Mouse (Mus musculus): ENCODE data around the gene Auts2.

Auts2 gene

DNA sequence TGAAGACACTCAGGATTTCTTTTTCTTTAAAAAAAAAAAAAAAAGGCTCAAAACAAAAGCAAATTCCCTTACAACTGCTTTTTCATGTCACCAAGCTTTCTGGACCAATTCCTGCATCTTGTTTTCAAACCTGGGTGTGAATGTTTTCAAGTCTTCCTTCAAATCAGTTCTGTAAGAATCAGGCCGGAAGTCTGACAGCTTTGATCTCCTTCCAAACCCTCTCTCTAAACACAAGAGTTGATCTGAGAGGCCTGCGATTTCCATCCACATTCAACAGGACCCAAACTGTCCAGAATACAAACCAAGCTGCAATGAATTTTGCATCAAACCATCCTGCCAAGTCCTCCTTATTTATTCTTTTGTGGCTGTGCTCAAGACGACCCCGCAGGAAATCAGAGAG is 737.9 kb downstream of the Auts2 start:
- DNase-seq (ENCODE audit: low spot score in 2 of 2) = no peak

DNA sequence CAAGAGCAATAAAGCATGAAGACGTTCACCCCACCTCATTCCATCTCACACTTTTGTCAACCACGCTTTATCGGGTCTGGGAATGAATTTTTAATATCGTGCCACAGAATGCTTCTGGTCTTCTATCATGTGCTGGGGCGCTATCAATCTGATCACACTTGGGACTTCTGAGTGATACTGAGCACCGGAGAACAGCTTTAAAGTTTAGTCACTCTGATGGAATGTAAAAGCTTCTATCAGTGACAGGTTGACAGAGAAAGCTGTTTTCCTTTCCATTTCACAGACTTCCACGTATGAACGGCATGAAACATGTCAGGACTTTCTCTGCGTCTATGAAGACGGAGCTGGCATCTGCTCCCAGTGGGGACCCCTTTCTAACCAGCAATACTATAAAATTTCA is 739.5 kb downstream of the Auts2 start:
- DNase-seq (ENCODE audit: low spot score in 2 of 2) = no peak

DNA sequence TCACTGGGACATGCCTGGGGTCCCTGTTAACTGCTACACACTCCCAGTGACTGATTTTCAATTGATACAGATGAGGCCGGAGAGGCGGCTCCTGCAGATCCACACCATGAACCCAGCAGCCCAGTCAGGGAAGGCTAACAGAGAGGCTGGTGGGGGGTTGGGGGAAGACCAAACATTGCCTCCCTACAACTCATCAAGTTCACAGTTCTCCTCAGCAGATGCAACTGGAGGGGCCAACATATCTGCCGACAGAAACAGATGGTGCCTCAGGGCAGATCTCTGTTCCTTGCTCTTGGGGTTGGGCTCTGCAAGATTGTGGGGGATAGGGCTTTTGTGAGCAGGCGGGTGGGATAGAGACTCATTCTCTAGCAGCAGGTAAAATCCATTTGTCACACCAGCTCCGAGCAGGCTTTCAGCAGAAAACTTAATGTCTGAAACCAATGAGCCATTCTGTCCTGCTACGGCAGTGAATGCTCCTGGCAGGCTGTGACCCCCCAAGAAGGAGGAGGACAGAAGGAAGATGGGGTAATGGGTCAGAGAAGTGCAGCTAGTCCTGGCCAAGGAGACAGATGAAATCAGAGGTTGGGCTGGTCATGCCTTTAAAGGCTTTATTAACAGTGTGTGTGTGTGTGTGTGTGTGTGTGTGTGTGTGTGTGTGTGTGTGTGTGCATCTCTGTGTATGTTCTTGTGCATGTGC is 740.7 kb downstream of the Auts2 start:
- no peak for DNase-seq (ENCODE audit: low spot score in 2 of 2)

DNA sequence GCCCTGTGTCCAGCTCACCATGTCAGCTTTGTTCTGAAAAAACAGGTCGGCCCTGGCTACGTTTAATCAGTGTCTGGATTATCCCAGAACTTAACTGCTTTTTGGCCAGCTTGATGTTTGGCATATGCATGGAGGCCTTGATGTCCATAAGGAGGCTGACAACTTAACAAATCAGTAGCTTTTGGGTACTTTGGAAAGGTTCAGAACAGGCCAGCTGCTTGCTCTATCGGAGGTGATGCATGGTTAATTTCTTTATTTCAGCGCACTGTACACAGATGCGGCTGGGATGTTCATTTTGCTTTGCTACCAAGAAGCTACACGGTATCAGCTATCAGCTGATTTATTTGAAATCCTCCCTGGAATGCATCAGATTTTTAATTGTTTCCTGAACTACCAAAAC is 741.2 kb downstream of the Auts2 start:
- DNase-seq (ENCODE audit: low spot score in 2 of 2) = no peak

DNA sequence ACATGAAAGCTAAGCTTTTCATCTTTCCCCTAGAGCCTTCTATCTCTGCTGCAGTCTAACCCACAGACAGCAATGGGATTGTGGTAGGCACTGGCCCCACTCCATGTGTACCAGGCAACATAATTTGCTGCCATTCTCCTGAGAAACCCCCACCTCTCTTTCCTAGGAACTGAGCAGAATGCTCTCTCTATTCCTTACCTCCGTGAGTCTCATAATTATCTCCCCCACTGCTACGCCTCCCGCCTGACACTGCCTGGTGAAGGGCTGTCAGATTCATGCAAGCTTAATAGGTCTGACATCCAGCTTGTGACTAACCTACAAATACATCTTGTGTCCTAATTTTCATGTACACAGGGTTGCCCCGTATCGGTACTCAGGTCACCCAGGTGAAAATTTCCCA is 744.8 kb downstream of the Auts2 start:
- DNase-seq (ENCODE audit: low spot score in 2 of 2) = no peak

DNA sequence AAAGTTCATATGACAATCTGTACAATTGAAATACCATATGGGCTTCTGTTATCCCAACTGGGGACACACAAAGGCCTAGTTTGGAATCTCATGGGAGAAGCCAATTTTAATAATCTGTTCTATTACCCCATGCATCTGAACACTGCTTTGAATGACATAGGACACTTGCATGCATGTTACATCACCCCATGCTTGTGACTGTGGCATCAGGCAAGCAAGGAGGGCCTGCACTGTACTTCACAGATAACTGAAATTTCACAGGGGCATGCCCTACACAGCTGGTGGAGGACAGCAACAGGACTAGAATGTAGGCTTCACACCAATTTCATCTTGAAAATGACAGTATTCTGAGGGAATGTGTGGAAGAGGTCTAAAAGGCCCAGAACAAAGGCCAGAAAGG is 746.1 kb downstream of the Auts2 start:
- no peak for DNase-seq (ENCODE audit: low spot score in 2 of 2)

DNA sequence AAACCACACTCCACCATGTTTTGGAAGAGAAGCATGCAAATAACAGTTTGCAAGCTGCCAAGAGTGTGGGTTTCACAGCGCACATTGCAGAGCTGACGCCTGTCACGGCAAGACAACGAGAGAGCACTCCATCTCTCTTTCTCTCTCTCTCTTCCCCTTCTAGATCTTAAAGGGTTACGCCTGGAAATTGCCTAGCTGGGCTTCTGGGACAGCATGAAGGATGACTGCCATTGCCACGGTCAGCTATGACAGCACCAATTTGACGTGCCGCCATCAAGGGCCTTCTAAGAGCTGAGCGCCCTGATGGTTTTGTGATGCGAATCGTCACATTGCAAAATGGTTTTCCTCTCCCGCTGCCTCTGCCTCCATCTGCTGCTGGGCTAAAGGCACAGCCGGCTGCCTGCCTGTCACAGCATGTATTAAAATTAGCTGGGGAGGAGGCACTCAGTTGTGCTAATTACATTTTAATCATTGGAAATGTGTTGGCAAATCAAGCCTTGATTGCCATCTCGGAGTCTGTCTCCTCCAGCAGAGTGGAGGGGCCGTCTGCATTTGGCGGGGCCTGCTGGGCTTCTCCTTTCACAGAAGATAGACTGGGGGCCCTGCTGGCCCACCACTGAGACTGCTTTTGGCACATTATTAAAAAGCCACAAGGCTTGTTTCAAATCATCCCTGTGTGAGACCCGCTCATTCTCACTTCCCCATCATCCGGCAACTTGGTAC is 748.6 kb downstream of the Auts2 start:
- no peak for DNase-seq (ENCODE audit: low spot score in 2 of 2)

DNA sequence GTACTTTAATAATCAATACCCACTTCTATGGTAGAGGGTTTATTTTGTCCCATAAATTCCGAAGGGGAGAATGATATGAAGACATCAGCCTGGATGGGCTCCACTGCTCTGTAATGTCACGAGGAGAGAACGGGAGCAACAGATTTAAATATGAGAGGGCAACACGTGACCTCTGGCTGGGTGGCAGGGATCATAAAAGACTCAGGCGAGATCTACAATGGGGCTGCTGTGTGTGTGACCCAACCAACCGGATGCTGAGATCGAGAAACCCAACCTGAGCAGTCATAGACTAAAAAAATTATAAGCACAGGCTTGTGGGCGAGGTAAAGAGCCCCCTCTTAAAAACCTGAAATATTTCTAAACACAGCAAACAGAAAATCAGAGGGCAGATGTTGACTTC is 753.5 kb downstream of the Auts2 start:
- DNase-seq (ENCODE audit: low spot score in 2 of 2) = no peak

DNA sequence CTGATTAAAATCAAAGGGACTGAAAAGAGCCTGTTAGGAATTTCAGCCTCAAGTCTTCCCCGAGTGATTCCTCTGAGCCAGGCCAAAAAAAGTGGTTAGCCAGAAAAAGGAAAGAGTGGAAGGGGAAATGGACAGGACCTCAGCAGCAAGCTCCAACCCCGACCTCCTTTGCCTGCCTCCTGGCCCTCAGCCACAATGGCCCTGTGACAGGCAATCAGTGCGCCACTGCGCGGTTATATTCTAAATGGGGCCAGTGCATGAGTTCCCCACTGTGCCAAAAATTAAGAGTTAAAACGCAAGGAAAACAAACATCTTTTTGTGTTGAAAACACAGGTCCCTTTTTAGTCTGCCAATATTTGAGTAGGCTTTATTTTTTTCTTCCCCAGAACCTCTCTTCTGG is 755.1 kb downstream of the Auts2 start:
- DNase-seq (ENCODE audit: low spot score in 2 of 2) = no peak

DNA sequence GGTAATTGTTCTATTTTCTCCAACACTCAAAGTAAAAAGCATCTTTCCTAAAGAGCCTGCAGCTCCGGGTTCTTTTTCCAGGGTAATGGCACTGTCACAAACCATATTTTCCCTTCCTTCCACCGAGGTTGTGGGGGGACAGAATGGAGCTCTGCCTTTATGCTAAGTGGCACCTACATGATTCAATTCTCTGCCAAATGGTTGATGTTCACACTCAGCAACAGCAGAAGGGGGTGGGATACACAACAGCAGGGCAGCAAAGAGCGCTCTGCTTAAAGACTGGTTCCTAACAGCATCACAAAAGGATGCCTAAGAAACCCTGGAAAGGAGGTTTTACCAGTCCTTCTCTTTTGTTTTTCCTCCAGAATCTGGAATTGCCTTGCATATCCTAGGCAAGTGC is 759.9 kb downstream of the Auts2 start:
- DNase-seq (ENCODE audit: low spot score in 2 of 2) = no peak

DNA sequence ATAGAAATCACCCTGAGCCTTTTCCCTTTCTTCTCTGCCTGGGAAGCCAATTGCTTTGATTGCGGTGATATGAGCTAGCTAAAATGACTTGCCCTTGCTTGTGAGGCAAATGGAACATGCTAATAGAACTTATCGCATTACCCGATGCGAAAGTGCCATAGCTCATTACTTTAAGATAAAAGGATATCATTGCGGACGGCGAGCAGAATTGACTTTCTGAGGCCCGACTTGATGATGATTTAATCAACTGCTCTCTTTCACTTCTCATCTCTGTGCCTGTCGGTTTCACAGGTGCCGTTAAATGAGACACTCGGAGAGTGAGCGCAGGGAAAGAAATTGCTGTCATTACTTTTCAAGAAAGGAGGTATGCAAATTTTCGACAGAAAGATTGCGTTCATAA is 762.1 kb downstream of the Auts2 start:
- DNase-seq (ENCODE audit: low spot score in 2 of 2) = no peak

DNA sequence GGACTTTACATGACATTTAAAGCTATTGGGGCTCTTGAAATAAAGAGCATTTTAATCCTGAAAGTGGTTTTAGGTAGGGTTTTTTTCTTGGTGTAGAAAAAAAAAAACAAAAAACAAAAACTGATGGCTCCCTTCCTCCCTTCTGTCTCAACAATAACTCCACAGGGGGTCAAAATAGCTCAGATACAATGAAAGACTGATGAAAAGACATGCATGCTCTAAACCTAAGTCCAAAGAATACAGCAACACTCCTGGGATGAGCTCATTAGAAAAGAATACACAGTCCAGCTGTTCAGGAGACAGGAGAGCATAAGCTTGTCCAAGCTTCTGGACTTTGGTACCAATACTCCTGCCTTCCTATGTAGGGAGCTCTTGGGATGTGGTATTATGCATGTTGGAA is 764.0 kb downstream of the Auts2 start:
- no peak for DNase-seq (ENCODE audit: low spot score in 2 of 2)

DNA sequence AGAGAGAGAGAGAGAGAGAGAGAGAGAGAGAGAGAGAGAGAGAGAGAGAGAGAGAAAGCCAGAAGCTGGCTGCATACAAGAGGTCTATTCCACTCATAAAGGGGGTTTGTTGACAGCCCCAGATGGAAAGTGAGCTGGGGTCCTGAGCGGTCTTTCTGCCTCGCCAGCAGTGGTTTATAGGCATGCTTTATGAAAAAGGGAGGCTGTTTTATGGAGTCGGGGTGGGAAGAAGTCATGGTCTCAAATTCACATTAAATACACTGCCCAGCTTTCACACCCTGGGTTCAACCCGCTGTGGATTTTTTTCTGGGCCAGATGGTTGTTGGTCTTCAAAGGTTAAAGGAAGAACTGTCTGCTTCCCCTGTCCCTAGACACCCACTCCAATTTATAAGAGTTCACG is 767.5 kb downstream of the Auts2 start:
- no peak for DNase-seq (ENCODE audit: low spot score in 2 of 2)

DNA sequence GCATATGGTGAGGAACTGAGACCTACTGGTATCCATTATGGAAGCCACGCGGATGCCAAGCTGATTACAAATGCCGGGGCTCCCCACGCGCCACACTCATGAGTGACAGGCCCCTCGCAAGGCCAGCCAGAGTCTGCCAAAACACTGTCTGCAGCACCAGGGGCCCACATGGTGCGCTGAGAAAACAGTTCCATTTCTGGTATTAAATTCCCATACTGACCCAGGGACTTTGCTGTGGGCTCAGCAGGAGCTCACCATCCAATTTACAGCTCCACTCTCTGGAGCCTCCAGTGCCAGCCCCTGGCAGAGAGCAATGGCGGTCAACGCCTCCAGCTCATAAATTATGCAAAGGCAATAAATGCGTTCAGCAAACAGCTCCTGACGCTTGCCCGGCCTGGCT is 767.9 kb downstream of the Auts2 start:
- no peak for DNase-seq (ENCODE audit: low spot score in 2 of 2)

DNA sequence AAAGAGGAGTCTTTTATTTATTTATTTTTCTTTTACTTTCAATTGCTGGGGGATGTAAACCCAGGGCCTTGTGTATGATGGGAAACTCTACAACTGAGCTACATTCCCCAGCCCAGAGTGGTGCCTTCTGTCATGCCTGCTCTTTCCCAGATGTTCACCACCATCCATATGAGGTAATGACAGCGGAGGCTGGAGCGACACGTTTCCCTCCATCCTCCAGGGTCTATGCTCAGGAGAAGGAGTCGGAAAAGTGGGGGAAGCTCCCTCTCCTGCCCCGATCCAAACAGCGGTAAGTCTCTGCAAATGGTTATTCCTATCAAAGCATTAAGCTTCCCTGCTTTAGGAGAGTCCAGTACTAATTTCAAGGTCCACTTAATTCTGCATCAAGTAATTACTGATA is 768.4 kb downstream of the Auts2 start:
- DNase-seq (ENCODE audit: low spot score in 2 of 2) = no peak

DNA sequence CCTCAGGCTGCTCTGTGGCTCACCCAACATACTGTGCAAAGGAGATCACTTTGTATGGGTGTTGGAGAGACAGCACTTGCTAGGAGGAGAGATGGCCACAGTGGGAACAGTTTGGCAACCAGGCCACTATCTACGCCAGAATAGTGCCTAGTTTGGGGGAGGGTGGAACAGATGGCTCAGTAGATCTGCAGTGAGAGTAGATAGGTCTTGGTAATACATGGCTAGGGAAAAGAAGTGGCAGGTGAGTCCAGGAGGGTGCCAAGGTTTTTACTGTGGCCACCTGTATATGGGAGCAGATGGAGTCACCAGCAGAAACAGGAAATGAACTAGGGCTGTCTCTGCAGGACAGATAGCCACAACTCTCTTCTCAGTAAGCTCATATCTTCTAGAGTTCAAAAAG is 770.5 kb downstream of the Auts2 start:
- no peak for DNase-seq (ENCODE audit: low spot score in 2 of 2)

DNA sequence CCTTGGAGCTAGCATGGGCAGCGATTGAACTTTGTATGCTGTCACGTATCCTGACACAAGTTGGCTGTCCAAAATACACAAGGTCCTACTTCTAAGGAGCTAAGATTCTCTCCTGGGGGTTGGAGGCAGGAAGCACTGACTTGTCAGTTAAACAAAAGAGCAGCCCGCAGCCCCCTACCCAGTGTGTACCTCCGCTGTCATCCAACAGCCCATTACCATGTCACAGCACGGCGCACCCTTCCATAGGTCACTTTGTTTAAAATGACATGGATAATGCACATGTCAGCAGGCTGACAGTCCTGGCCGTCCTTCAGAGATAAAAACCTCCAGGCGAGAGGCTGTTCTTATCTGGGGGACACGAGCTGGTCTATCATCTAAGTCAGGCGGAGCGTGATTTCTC is 773.9 kb downstream of the Auts2 start:
- DNase-seq (ENCODE audit: low spot score in 2 of 2) = no peak

DNA sequence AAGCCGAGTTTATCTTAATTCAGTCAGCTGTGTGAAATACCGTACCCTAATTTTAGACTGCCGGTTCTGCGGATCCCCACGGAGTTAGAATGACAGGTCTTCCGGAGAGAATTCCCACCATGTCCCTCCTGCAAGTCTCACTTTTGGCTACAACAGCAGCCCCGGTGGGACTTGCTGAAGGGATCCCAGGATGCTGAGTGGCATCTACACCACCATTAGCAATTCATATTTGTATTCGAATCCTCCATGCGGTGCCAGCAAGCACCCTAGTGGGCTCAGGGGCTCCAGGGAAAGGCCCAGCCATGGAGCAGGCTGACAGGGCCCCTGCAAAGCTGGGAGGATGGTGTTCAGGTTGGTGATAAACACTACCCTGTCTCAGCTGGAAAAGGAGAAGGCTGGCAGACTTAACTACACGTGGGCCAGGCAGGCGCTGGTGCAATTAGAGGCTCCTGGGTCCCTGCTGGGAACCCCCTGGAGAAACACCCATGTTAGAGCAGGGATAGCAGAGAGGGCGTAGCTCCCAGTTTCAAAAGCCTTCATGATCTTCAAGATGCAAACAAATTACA is 775.4 kb downstream of the Auts2 start:
- DNase-seq (ENCODE audit: low spot score in 2 of 2) = no peak

DNA sequence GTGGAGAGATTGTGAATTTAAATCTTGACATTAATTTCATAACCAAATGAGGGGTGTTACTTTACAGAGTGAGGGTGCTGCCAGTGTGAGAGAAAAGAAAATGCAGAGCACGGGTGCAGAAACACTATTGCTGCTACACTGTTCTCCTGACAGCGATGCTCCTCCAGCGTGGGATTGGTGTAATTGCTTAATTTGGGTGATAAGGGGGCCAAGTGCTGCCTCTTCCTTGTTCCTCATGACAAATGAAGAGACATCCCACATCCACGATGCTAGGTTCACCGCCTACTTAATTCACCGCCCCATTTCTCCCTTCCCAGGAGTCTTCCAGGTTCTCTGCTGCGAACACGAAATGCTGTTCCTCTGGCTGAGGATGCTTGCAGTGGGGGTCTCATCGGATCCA is 776.0 kb downstream of the Auts2 start:
- no peak for DNase-seq (ENCODE audit: low spot score in 2 of 2)

DNA sequence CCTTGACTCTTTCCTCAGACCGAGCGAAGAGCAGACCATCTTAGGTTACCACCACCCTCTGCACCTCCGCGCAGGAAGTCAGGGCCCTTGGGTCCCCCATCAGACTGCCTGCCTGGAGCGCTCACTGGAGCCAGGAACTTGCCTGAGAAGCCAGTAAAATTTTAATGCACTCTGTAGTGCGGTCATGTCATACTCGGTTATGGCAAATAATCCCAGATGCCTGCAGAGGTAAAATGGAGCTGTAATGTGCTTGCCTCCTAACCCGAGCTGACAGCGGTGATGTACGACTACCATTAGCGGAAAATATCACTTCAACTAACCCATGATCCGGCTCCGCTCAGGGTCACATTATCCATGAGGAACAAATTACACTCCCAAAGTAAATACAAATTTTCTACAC is 783.7 kb downstream of the Auts2 start:
- DNase-seq (ENCODE audit: low spot score in 2 of 2) = no peak

DNA sequence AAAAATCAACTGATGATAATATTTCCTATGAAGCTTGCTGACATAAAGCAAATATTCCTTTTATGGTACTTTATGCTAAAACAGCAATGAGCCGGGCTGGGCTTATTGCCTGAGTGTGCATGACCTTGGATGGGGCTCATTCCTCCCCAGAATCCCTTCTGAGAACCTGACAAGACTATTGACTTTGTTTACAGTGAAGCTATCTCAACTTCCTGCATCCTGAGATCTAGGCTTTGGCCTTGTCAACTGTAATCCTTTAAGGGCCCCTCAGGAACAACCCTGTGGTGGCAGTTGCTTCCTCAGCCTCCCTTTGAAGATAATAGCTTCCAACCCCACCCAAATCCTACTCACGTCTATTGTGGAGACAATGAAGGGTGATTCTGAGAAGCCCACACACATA is 792.8 kb downstream of the Auts2 start:
- no peak for DNase-seq (ENCODE audit: low spot score in 2 of 2)

DNA sequence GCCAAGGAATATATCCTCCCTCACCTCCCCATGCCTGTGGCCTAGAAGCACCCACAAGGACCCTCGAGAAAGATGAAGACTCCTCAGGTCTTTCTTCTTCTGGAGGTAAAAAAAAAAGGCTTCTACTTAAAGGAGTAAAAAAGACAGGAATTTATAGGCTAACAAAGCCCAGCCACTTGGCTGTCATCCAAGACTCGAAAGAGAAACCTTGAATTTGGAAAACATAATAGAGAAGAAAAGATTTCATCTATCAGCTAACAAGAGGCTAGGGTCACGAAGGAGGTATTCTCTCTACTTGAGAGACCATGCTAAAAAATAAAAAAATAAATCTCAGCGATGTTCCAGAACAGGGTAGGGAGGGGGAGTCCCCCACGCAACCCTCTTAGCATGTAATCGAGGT is 793.9 kb downstream of the Auts2 start:
- no peak for DNase-seq (ENCODE audit: low spot score in 2 of 2)

DNA sequence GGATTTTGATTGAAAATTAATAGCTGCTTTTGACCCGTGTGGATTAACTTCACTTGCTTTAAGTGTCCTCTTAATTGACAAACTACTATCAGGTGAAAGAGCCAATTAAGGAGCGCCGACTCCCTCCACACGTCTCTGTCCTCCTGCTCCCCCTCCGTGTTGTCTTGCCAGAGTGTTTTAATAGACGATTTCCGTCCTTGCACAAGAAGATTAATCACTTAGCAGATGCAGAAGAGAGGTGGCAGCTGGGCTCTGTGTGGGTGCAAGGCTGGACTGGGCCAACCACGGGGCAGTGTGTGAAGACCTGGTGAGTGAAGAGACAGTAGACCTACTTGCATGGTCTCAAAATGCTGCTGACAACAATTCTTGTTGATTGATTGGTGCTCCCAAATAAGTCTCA is 800.1 kb downstream of the Auts2 start:
- no peak for DNase-seq (ENCODE audit: low spot score in 2 of 2)

DNA sequence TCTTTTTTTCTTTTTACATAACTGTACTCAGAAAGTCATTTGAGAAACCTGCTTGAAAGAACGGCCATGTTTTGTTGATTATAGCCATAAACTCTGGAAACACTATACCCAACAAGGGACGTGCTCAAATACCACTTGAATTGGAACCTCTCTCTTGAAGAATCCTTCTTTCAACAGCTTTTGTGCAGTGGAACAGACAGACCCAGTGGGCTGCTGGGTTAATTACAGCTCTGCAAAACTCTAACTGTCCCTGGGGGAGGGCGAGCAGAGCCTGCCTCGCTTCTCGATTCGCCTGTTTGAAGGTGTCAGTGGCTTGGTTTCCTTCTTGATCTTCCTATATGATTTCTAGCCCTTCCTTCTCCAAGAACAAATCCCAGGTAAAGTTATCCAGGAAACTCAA is 805.7 kb downstream of the Auts2 start:
- no peak for DNase-seq (ENCODE audit: low spot score in 2 of 2)
